Comparison of ENCODE assay signal across 21 mouse cellular contexts in the genomic region with DNA sequence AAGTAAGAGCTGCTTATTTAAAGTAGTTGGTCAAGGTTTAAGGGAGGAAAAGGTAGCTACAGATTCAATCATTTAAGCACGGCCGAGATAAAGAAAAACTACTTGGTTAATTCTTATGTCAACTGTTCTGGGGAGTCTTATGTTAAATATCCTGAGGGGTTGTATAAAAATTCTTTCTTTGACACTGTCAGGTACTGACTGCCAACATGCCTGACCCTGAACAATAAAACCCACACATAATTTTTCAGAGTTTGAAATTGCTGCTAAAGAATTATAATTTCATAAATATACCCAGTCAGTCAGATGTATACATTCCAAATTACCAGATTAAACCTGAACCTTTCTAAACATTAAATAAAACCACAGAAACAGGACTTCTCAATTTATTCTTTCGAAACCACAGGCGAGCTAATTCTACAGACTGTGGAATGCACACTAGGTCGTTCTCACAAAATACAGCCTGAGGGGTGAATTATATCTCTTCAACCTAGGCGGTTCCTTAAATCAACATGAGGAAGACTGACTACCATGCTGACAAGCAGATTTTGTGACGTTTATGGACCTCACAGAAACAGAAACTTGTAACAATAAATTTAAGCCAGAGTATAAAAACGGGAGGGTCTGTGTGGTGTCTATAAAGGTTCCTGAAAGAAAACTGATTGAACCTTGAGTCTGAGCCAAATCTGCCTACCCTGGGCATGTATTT. TPM values are rescaled to one million over a fixed set of nuclear protein-coding genes. Genes with fewer than 3 reads are reported as not detected.
A peak's percentile ranks its signal among the peaks of the same experiment; 100 is the strongest.
DNase-seq lines count a peak whose midpoint lies in the region; ATAC-seq lines count a peak whose summit lies in the region.
"Had no signal": no experiment of that assay in that cellular context is flagged by ENCODE, and none has a peak within 500 bp of the region (broad histone marks: within the 10 kb centered on the region; RNA-seq: fewer than 3 reads in every experiment).

No protein-coding gene starts in this region.

- peak; percentile 42 for DNase-seq in intestine, embryonic 14.5 days (ENCODE audit: low spot score)
- DNase-seq in neural tube, embryonic 10.5 days (ENCODE audit: extremely low spot score, low spot score), result no peak
- no peak for DNase-seq in adipocyte (ENCODE audit: low spot score)
- DNase-seq: adrenal gland, adult 8-10 months; cerebellum, adult 11-12 months; cerebellum, postnatal 10 days; gastrocnemius, postnatal 36 days; heart, postnatal 36 days; kidney, postnatal 14 days; thymus, adult 18-20 months; thymus, postnatal 36 days had no signal

- no peaks in the 10 kb centered on the region for H3K36me3 ChIP-seq in intestine, embryonic 14.5 days (ENCODE audit: control insufficient read depth, insufficient read depth, low read length)
- H3K36me3 ChIP-seq in intestine, embryonic 16.5 days (ENCODE audit: control insufficient read depth, insufficient read depth, low read length), result no peaks in the 10 kb centered on the region
- no peaks in the 10 kb centered on the region for H3K36me3 ChIP-seq in neural tube, embryonic 15.5 days
- no peaks in the 10 kb centered on the region for H3K36me3 ChIP-seq in limb, embryonic 12.5 days
- H3K36me3 ChIP-seq: hindbrain, embryonic 13.5 days; midbrain, embryonic 12.5 days had no signal

- H3K27ac ChIP-seq in intestine, embryonic 14.5 days (ENCODE audit: low read depth), result no peak overlapping the region
- no peak overlapping the region for H3K27ac ChIP-seq in intestine, embryonic 16.5 days (ENCODE audit: low read length)
- H3K27ac ChIP-seq in neural tube, embryonic 15.5 days (replicated peaks), result 0 out of 2 replicates have a peak overlapping the region, but pooled peaks have one; percentile 13
- peak overlapping the region; percentile 19; the same call in 1 of the 2 replicates for H3K27ac ChIP-seq in limb, embryonic 12.5 days
- H3K27ac ChIP-seq: hindbrain, embryonic 13.5 days; layer of hippocampus, adult 2 months; midbrain, embryonic 12.5 days had no signal

- 24% methylated on average over 8 of the region's 8 CpGs for WGBS in intestine, embryonic 14.5 days
- 33% methylated on average over 8 of the region's 8 CpGs for WGBS in intestine, embryonic 16.5 days
- WGBS in neural tube, embryonic 15.5 days, result 59% methylated on average over 8 of the region's 8 CpGs
- WGBS in limb, embryonic 12.5 days, result 40% methylated on average over 8 of the region's 8 CpGs

- H3K27me3 ChIP-seq in intestine, embryonic 14.5 days (replicated peaks; ENCODE audit: control insufficient read depth, insufficient read depth, low read length), result no peaks in the 10 kb centered on the region
- H3K27me3 ChIP-seq in intestine, embryonic 16.5 days (replicated peaks; ENCODE audit: control insufficient read depth, insufficient read depth, low read length), result no peaks in the 10 kb centered on the region
- H3K27me3 ChIP-seq in neural tube, embryonic 15.5 days (replicated peaks), result no peaks in the 10 kb centered on the region
- no peaks in the 10 kb centered on the region for H3K27me3 ChIP-seq in limb, embryonic 12.5 days
- H3K27me3 ChIP-seq: hindbrain, embryonic 13.5 days; midbrain, embryonic 12.5 days; Patski had no signal

- H3K9ac ChIP-seq in intestine, embryonic 14.5 days (ENCODE audit: low read length), result no peak overlapping the region
- H3K9ac ChIP-seq in intestine, embryonic 16.5 days (ENCODE audit: low read depth, low read length), result no peak overlapping the region
- no peak overlapping the region for H3K9ac ChIP-seq in neural tube, embryonic 15.5 days (replicated peaks)
- H3K9ac ChIP-seq in limb, embryonic 12.5 days (replicated peaks), result no peak overlapping the region
- H3K9ac ChIP-seq: hindbrain, embryonic 13.5 days; midbrain, embryonic 12.5 days had no signal

- no peak overlapping the region for H3K4me3 ChIP-seq in intestine, embryonic 14.5 days (ENCODE audit: low read depth, low read length)
- no peak overlapping the region for H3K4me3 ChIP-seq in intestine, embryonic 16.5 days (ENCODE audit: low read length)
- no peak overlapping the region for H3K4me3 ChIP-seq in neural tube, embryonic 15.5 days (replicated peaks)
- H3K4me3 ChIP-seq in limb, embryonic 12.5 days (replicated peaks), result no peak overlapping the region
- H3K4me3 ChIP-seq: hindbrain, embryonic 13.5 days; layer of hippocampus, adult 2 months; midbrain, embryonic 12.5 days had no signal

- H3K9me3 ChIP-seq in intestine, embryonic 14.5 days (ENCODE audit: control insufficient read depth, low read length), result no peaks in the 10 kb centered on the region
- H3K9me3 ChIP-seq in intestine, embryonic 16.5 days (ENCODE audit: control insufficient read depth, low read length), result no peaks in the 10 kb centered on the region
- H3K9me3 ChIP-seq in neural tube, embryonic 15.5 days (replicated peaks), result no peaks in the 10 kb centered on the region
- 0 out of 2 replicates have a peak, but pooled peaks cover 4% of the 10 kb centered on the region for H3K9me3 ChIP-seq in limb, embryonic 12.5 days
- H3K9me3 ChIP-seq: hindbrain, embryonic 13.5 days; midbrain, embryonic 12.5 days had no signal

- ATAC-seq in intestine, embryonic 14.5 days (replicated peaks; ENCODE audit: low FRiP score, low TSS enrichment, low read depth), result 0 out of 2 replicates have a peak, but pooled peaks have one; percentile 40
- ATAC-seq in intestine, embryonic 16.5 days, result no peak
- ATAC-seq in neural tube, embryonic 15.5 days (ENCODE audit: low FRiP score), result no peak
- peak; percentile 49; the same call in 1 of the 2 replicates for ATAC-seq in limb, embryonic 12.5 days (ENCODE audit: insufficient number of reproducible peaks, insufficient read depth, low FRiP score, low TSS enrichment, low read depth)
- no peak for ATAC-seq in activated CD4-positive, CD25-positive, alpha-beta regulatory T cell, adult 4 months
- ATAC-seq: forebrain, embryonic 16.5 days; inflammation-experienced regulatory T-cells, adult 6 months; Patski had no signal

- peaks cover 13% of the 10 kb centered on the region for H3K4me1 ChIP-seq in intestine, embryonic 14.5 days (replicated peaks; ENCODE audit: control insufficient read depth, insufficient read depth, low read length)
- H3K4me1 ChIP-seq in intestine, embryonic 16.5 days (ENCODE audit: control insufficient read depth, insufficient read depth, low read length), result no peaks in the 10 kb centered on the region
- H3K4me1 ChIP-seq in neural tube, embryonic 15.5 days, result peaks cover 5% of the 10 kb centered on the region; the same call in 1 of the 2 replicates
- peaks cover 42% of the 10 kb centered on the region for H3K4me1 ChIP-seq in limb, embryonic 12.5 days (replicated peaks)
- H3K4me1 ChIP-seq: hindbrain, embryonic 13.5 days; midbrain, embryonic 12.5 days had no signal

- H3K4me2 ChIP-seq in intestine, embryonic 14.5 days (ENCODE audit: low read length), result no peak overlapping the region
- no peak overlapping the region for H3K4me2 ChIP-seq in intestine, embryonic 16.5 days (ENCODE audit: low read depth, low read length)
- no peak overlapping the region for H3K4me2 ChIP-seq in neural tube, embryonic 15.5 days
- no peak overlapping the region for H3K4me2 ChIP-seq in limb, embryonic 12.5 days
- H3K4me2 ChIP-seq: hindbrain, embryonic 13.5 days; midbrain, embryonic 12.5 days had no signal

RNA-seq across cellular contexts. Expression of a gene that starts 30.5 kb away (rescaled TPM):
- 38.2 and 41.4 TPM in 2 replicates for polyA plus RNA-seq in intestine, embryonic 14.5 days (2014; fragmentation: Nextera tagmentation; extraction: Ambion mirVana)
- 30.4 and 31.9 TPM in 2 replicates for polyA plus RNA-seq in intestine, embryonic 16.5 days (2015; fragmentation: Nextera tagmentation; extraction: Ambion mirVana)
- 3.3 and 7.8 TPM in 2 replicates for polyA plus RNA-seq in neural tube, embryonic 15.5 days (2015; fragmentation: Nextera tagmentation; extraction: Ambion mirVana)
- 25.5 and 30.4 TPM in 2 replicates for polyA plus RNA-seq in limb, embryonic 12.5 days (2016; fragmentation: Nextera tagmentation; extraction: Ambion mirVana)
- polyA plus RNA-seq in activated CD4-positive, CD25-positive, alpha-beta regulatory T cell, adult 4 months (2017; shearing (Covaris generic)), result 10 to 100 TPM; 14.0 to 14.3 TPM

Comparison
In these comparisons a context has a peak if more than half of its experiments do, and no peak if none do; other contexts are left out.
1. ATAC-seq: peak in intestine, embryonic 14.5 days (single experiment) and limb, embryonic 12.5 days (single experiment); none in intestine, embryonic 16.5 days (single experiment), neural tube, embryonic 15.5 days (single experiment) and activated CD4-positive, CD25-positive, alpha-beta regulatory T cell, adult 4 months (single experiment).
2. H3K27ac ChIP-seq: peak in neural tube, embryonic 15.5 days (single experiment) and limb, embryonic 12.5 days (single experiment); none in intestine, embryonic 14.5 days (single experiment) and intestine, embryonic 16.5 days (single experiment).